8 mouse cellular contexts compared by ENCODE assay signal in the genomic region with DNA sequence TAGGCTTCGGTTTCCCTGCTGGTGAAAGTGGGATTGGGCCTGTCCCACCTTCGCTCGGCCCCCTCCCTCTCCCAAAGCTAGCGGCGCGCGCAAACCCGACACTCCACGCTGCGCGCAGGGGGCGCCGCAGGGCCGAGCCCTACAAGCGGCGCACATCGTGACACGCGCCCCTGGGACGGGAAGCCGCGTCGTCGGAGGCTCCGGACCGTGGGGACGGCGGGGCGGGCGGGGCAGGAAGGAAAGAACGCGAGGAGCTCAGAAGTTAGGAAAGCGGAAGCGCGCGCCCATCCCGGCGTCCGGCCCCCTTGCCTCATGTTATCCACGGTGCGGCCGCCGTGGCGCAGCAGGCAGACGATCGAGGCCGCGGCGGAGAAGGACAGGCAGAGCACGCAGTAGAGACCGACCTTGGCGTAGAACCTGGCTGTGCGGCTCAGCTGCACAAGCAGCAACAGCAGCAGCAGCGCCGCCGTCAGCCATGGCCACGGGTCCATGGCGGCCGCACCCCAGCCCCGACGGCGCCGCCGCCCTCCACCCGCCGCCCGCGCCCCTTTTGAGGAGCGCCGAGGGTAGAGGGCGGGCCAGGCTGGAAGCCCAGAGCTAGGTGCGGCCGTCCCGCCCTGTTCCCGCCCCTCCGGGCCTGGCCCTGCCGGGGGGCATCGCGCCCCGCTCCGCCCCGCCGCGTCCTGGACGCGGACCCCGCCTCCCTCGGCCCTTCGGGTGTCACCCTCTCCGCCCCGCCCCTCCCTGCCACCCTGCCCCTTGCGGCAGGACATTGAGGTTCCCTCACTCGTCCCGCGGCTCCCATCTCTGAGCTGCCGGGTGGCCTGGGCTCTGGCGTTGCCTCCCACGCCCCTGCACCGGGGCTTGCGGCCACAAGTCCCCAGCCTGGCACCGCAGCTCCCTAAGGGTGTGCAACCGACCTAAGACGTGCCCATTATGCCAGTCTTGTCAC. TPM values are rescaled to one million over a fixed set of nuclear protein-coding genes. Genes with fewer than 3 reads are reported as not detected.
DNase-seq lines count a peak whose midpoint lies in the region; ATAC-seq and TF ChIP-seq lines count a peak whose summit lies in the region.

Gene Agpat2, minus strand, starts transcription at position 698 of the 952 bp plus-strand sequence.

- H3K9ac ChIP-seq in intestine, embryonic 14.5 days (ENCODE audit: low read length) = peak within 1 kb of the TSS; percentile 79
- peak within 1 kb of the TSS; percentile 93 for H3K9ac ChIP-seq in liver, adult 2 months (ENCODE audit: low read depth, low read length)
- peak within 1 kb of the TSS; percentile 66 for H3K9ac ChIP-seq in midbrain, postnatal 0 days (replicated peaks; ENCODE audit: low read length, poor library complexity, severe bottlenecking)
- H3K9ac ChIP-seq in stomach, embryonic 14.5 days (replicated peaks; ENCODE audit: low read depth, low read length) = peak within 1 kb of the TSS; percentile 77

- peak within 1 kb of the TSS; percentile 78 for H3K4me2 ChIP-seq in intestine, embryonic 14.5 days (ENCODE audit: low read length)
- peak within 1 kb of the TSS; percentile 79 for H3K4me2 ChIP-seq in midbrain, postnatal 0 days (ENCODE audit: low read depth, low read length, poor library complexity, severe bottlenecking)
- H3K4me2 ChIP-seq in stomach, embryonic 14.5 days (replicated peaks; ENCODE audit: low read depth, low read length) = peak within 1 kb of the TSS; percentile 76

- no peaks in the 10 kb centered on the region for H3K36me3 ChIP-seq in intestine, embryonic 14.5 days (ENCODE audit: control insufficient read depth, insufficient read depth, low read length)
- H3K36me3 ChIP-seq in liver, adult 2 months (ENCODE audit: control insufficient read depth, insufficient read depth, low read length) = no peaks in the 10 kb centered on the region
- no peaks in the 10 kb centered on the region for H3K36me3 ChIP-seq in midbrain, postnatal 0 days (ENCODE audit: insufficient read depth, low read length)
- H3K36me3 ChIP-seq in stomach, embryonic 14.5 days (ENCODE audit: control insufficient read depth, insufficient read depth, low read length) = no peaks in the 10 kb centered on the region

- peak; percentile 95 for TF ChIP-seq POLR2A in liver, adult 2 months (IDR thresholded peaks at IDR 0.05; ENCODE audit: extremely low read depth, insufficient read depth, low read length)

- peaks cover 13% of the 10 kb centered on the region; the same call in 1 of the 2 replicates for H3K79me2 ChIP-seq in liver, adult 2 months (ENCODE audit: control insufficient read depth, insufficient read depth, low read length)

- no peaks in the 10 kb centered on the region for H3K27me3 ChIP-seq in intestine, embryonic 14.5 days (replicated peaks; ENCODE audit: control insufficient read depth, insufficient read depth, low read length)
- no peaks in the 10 kb centered on the region for H3K27me3 ChIP-seq in liver, adult 2 months (ENCODE audit: control insufficient read depth, insufficient read depth, low read length)
- peaks cover 8% of the 10 kb centered on the region; the same call in 1 of the 2 replicates for H3K27me3 ChIP-seq in midbrain, postnatal 0 days (ENCODE audit: insufficient read depth, low read length)
- H3K27me3 ChIP-seq in stomach, embryonic 14.5 days (ENCODE audit: control insufficient read depth, insufficient read depth, low read length) = no peaks in the 10 kb centered on the region

- WGBS in intestine, embryonic 14.5 days = under 1% methylated on average over 93 of the region's 103 CpGs
- WGBS in liver, adult 2 months = under 1% methylated on average over 100 of the region's 103 CpGs
- under 1% methylated on average over 63 of the region's 103 CpGs for WGBS in midbrain, postnatal 0 days
- 1% methylated on average over 87 of the region's 103 CpGs for WGBS in stomach, embryonic 14.5 days

- H3K4me1 ChIP-seq in intestine, embryonic 14.5 days (replicated peaks; ENCODE audit: control insufficient read depth, insufficient read depth, low read length) = peaks cover 24% of the 10 kb centered on the region
- peaks cover 11% of the 10 kb centered on the region for H3K4me1 ChIP-seq in liver, adult 2 months (ENCODE audit: control insufficient read depth, insufficient read depth, low read length)
- H3K4me1 ChIP-seq in midbrain, postnatal 0 days (ENCODE audit: insufficient read depth, low read length) = peaks cover 4% of the 10 kb centered on the region; the same call in 1 of the 2 replicates
- peaks cover 28% of the 10 kb centered on the region; the same call in 1 of the 2 replicates for H3K4me1 ChIP-seq in stomach, embryonic 14.5 days (ENCODE audit: control insufficient read depth, insufficient read depth, low read length)

- DNase-seq in NIH3T3 (ENCODE audit: low read depth) = peak; percentile 61
- peak; percentile 62 to 80 for DNase-seq in gastrocnemius, postnatal 4 days (ENCODE audit: low spot score in 2 of 2)
- peak; percentile 82 for DNase-seq in intestine, embryonic 14.5 days (ENCODE audit: low spot score)
- DNase-seq in liver, adult 2 months (ENCODE audit: extremely low read depth, low read depth, low spot score) = peak; percentile 75
- peak; percentile 66 for DNase-seq in midbrain, postnatal 0 days (ENCODE audit: low spot score)
- DNase-seq in c-Kit-positive CD71-positive TER-119-positive erythroid progenitor cells, embryonic 14.5 days (ENCODE audit: low spot score) = no peak

- peak; percentile 51 for TF ChIP-seq CTCF in liver, adult 2 months (IDR thresholded peaks at IDR 0.05; ENCODE audit: low read depth, low read length)
- peak; percentile 56 for TF ChIP-seq CTCF in midbrain, postnatal 0 days (IDR thresholded peaks at IDR 0.05)

- ATAC-seq in common myeloid progenitor, adult 5-6 weeks (replicated peaks; ENCODE audit: low read depth, poor library complexity, severe bottlenecking) = peak; percentile 67
- ATAC-seq in intestine, embryonic 14.5 days (replicated peaks; ENCODE audit: low FRiP score, low TSS enrichment, low read depth) = peak; percentile 83
- peak; percentile 82 for ATAC-seq in midbrain, postnatal 0 days (ENCODE audit: low FRiP score)
- ATAC-seq in stomach, embryonic 14.5 days (ENCODE audit: insufficient number of reproducible peaks, insufficient read depth, low FRiP score, low read depth) = peak; percentile 90

- H3K27ac ChIP-seq in intestine, embryonic 14.5 days (ENCODE audit: low read depth) = peak within 1 kb of the TSS; percentile 85
- peak within 1 kb of the TSS; percentile 95 for H3K27ac ChIP-seq in liver, adult 2 months (replicated peaks; ENCODE audit: insufficient read depth, low read depth, low read length)
- H3K27ac ChIP-seq in midbrain, postnatal 0 days (ENCODE audit: low read depth, low read length) = no peak within 1 kb of the TSS
- peak within 1 kb of the TSS; percentile 78 for H3K27ac ChIP-seq in stomach, embryonic 14.5 days (ENCODE audit: low read length)

- H3K4me3 ChIP-seq in intestine, embryonic 14.5 days (ENCODE audit: low read depth, low read length) = peak within 1 kb of the TSS; percentile 70
- peak within 1 kb of the TSS; percentile 78 for H3K4me3 ChIP-seq in liver, adult 2 months (ENCODE audit: insufficient read depth, low read depth, low read length)
- peak within 1 kb of the TSS; percentile 49 for H3K4me3 ChIP-seq in midbrain, postnatal 0 days (ENCODE audit: low read depth, low read length)
- H3K4me3 ChIP-seq in stomach, embryonic 14.5 days (ENCODE audit: low read depth, low read length) = peak within 1 kb of the TSS; percentile 67

- H3K9me3 ChIP-seq in intestine, embryonic 14.5 days (ENCODE audit: control insufficient read depth, low read length) = no peaks in the 10 kb centered on the region
- no peaks in the 10 kb centered on the region for H3K9me3 ChIP-seq in midbrain, postnatal 0 days (ENCODE audit: low read length)
- H3K9me3 ChIP-seq in stomach, embryonic 14.5 days (ENCODE audit: control insufficient read depth, low read depth, low read length) = no peaks in the 10 kb centered on the region

RNA-seq across cellular contexts. Expression of gene Agpat2, which starts in this region (rescaled TPM):
- total RNA-seq in common myeloid progenitor, adult 5-6 weeks (2017) = 32.2 and 38.7 TPM in 2 replicates
- 10 to 100 TPM; 12.1 to 19.0 TPM for total RNA-seq in gastrocnemius, postnatal 4 days (2021)
- 47.5 and 53.8 TPM in 2 replicates for polyA plus RNA-seq in intestine, embryonic 14.5 days (2014; fragmentation: Nextera tagmentation; extraction: Ambion mirVana)
- 116 and 153 TPM in 2 replicates for total RNA-seq in liver, adult 2 months (2014; rRNA removed)
- 421 and 511 TPM in 2 replicates for polyA plus RNA-seq in liver, adult 2 months (2012; rRNA removed)
- 6.4 and 8.4 TPM in 2 replicates for total RNA-seq in midbrain, postnatal 0 days (2014; rRNA removed)
- polyA plus RNA-seq in midbrain, postnatal 0 days (2015; fragmentation: Nextera tagmentation; extraction: Ambion mirVana) = 5.0 and 6.3 TPM in 2 replicates
- 43.7 and 44.8 TPM in 2 replicates for polyA plus RNA-seq in stomach, embryonic 14.5 days (2014; fragmentation: Nextera tagmentation; extraction: Ambion mirVana)
